ENCODE assay signal across 13 mouse cellular contexts in genomic region chr1:160287058-160287645, GRCm38 (mm10).
DNase-seq lines count a peak whose midpoint lies in the region; ATAC-seq lines count a peak whose summit lies in the region.
"Had no signal": no experiment of that assay in that cellular context is flagged by ENCODE, and none has a peak within 500 bp of the region (broad histone marks: within the 10 kb centered on the region; RNA-seq: fewer than 3 reads in every experiment).

No protein-coding gene starts in this region.

- H3K36me3 ChIP-seq in midbrain, embryonic 12.5 days: no peaks in the 10 kb centered on the region
- H3K36me3 ChIP-seq in midbrain, embryonic 11.5 days (ENCODE audit: control insufficient read depth, insufficient read depth, low read length): no peaks in the 10 kb centered on the region
- H3K36me3 ChIP-seq in forebrain, embryonic 14.5 days (ENCODE audit: control insufficient read depth, insufficient read depth, low read length): no peaks in the 10 kb centered on the region
- no peaks in the 10 kb centered on the region for H3K36me3 ChIP-seq in hindbrain, embryonic 14.5 days (replicated peaks; ENCODE audit: control insufficient read depth, insufficient read depth)
- H3K36me3 ChIP-seq in neural tube, embryonic 14.5 days (ENCODE audit: control insufficient read depth, insufficient read depth, low read length): no peaks in the 10 kb centered on the region
- no peaks in the 10 kb centered on the region for H3K36me3 ChIP-seq in kidney, embryonic 15.5 days
- H3K36me3 ChIP-seq: embryonic facial prominence, embryonic 12.5 days; liver, embryonic 12.5 days had no signal

- 69% methylated on average over 5 of the region's 5 CpGs for WGBS in midbrain, embryonic 12.5 days
- 65% methylated on average over 5 of the region's 5 CpGs for WGBS in midbrain, embryonic 11.5 days
- WGBS in forebrain, embryonic 14.5 days: 49% methylated on average over 5 of the region's 5 CpGs
- WGBS in hindbrain, embryonic 14.5 days: 38% methylated on average over 5 of the region's 5 CpGs
- WGBS in neural tube, embryonic 14.5 days: 48% methylated on average over 5 of the region's 5 CpGs
- 69% methylated on average over 5 of the region's 5 CpGs for WGBS in kidney, embryonic 15.5 days

- no peak for DNase-seq in midbrain, embryonic 11.5 days (ENCODE audit: low spot score, missing footprints)
- peak; percentile 86 for DNase-seq in forebrain, embryonic 14.5 days (ENCODE audit: low spot score)
- no peak for DNase-seq in hindbrain, embryonic 14.5 days (ENCODE audit: low spot score)
- DNase-seq in testis, postnatal 14 days (ENCODE audit: low spot score): no peak
- no peak for DNase-seq in adrenal gland, postnatal 36 days
- DNase-seq: heart, postnatal 10 days; kidney, adult 18-20 months had no signal

- no peak overlapping the region for H3K4me3 ChIP-seq in midbrain, embryonic 12.5 days
- no peak overlapping the region for H3K4me3 ChIP-seq in midbrain, embryonic 11.5 days (ENCODE audit: low read depth, low read length)
- no peak overlapping the region for H3K4me3 ChIP-seq in forebrain, embryonic 14.5 days (ENCODE audit: low read depth, low read length)
- H3K4me3 ChIP-seq in hindbrain, embryonic 14.5 days (replicated peaks; ENCODE audit: low read length): no peak overlapping the region
- no peak overlapping the region for H3K4me3 ChIP-seq in neural tube, embryonic 14.5 days (ENCODE audit: low read depth, low read length)
- H3K4me3 ChIP-seq in kidney, embryonic 15.5 days (replicated peaks): no peak overlapping the region
- H3K4me3 ChIP-seq: embryonic facial prominence, embryonic 12.5 days; liver, embryonic 12.5 days had no signal

- H3K27ac ChIP-seq in midbrain, embryonic 12.5 days (replicated peaks): peak overlapping the region; percentile 63
- no peak overlapping the region for H3K27ac ChIP-seq in midbrain, embryonic 11.5 days (ENCODE audit: low read depth, low read length)
- peak overlapping the region; percentile 92 for H3K27ac ChIP-seq in forebrain, embryonic 14.5 days (ENCODE audit: low read depth, low read length)
- H3K27ac ChIP-seq in hindbrain, embryonic 14.5 days: peak overlapping the region; percentile 82
- H3K27ac ChIP-seq in neural tube, embryonic 14.5 days (ENCODE audit: low read depth, low read length): peak overlapping the region; percentile 64; the same call in 1 of the 2 replicates
- H3K27ac ChIP-seq in kidney, embryonic 15.5 days: no peak overlapping the region
- H3K27ac ChIP-seq: embryonic facial prominence, embryonic 12.5 days; liver, embryonic 12.5 days had no signal

- ATAC-seq in midbrain, embryonic 12.5 days (ENCODE audit: low FRiP score, low read depth): peak; percentile 67
- ATAC-seq in midbrain, embryonic 11.5 days (ENCODE audit: low FRiP score): no peak
- ATAC-seq in forebrain, embryonic 14.5 days: peak; percentile 80
- peak; percentile 80; the same call in 1 of the 2 replicates for ATAC-seq in hindbrain, embryonic 14.5 days (ENCODE audit: low FRiP score)
- ATAC-seq in neural tube, embryonic 14.5 days (ENCODE audit: low read depth): peak; percentile 68
- ATAC-seq in kidney, embryonic 15.5 days (replicated peaks; ENCODE audit: low FRiP score): no peak
- ATAC-seq: liver, embryonic 12.5 days; lung, postnatal 0 days had no signal

- no peaks in the 10 kb centered on the region for H3K9me3 ChIP-seq in midbrain, embryonic 12.5 days
- no peaks in the 10 kb centered on the region for H3K9me3 ChIP-seq in midbrain, embryonic 11.5 days (ENCODE audit: control insufficient read depth, low read length)
- H3K9me3 ChIP-seq in forebrain, embryonic 14.5 days (replicated peaks; ENCODE audit: control insufficient read depth, low read length): no peaks in the 10 kb centered on the region
- no peaks in the 10 kb centered on the region for H3K9me3 ChIP-seq in hindbrain, embryonic 14.5 days (ENCODE audit: control insufficient read depth, low read length)
- no peaks in the 10 kb centered on the region for H3K9me3 ChIP-seq in neural tube, embryonic 14.5 days (ENCODE audit: control insufficient read depth, low read length)
- H3K9me3 ChIP-seq in kidney, embryonic 15.5 days (replicated peaks): no peaks in the 10 kb centered on the region
- H3K9me3 ChIP-seq: embryonic facial prominence, embryonic 12.5 days; liver, embryonic 12.5 days had no signal

- H3K4me2 ChIP-seq in midbrain, embryonic 12.5 days (replicated peaks): no peak overlapping the region
- H3K4me2 ChIP-seq in midbrain, embryonic 11.5 days: no peak overlapping the region
- H3K4me2 ChIP-seq in forebrain, embryonic 14.5 days (ENCODE audit: low read length): peak overlapping the region; percentile 30
- H3K4me2 ChIP-seq in hindbrain, embryonic 14.5 days (replicated peaks): peak overlapping the region; percentile 32
- H3K4me2 ChIP-seq in neural tube, embryonic 14.5 days (ENCODE audit: low read depth, low read length): no peak overlapping the region
- no peak overlapping the region for H3K4me2 ChIP-seq in kidney, embryonic 15.5 days
- H3K4me2 ChIP-seq: embryonic facial prominence, embryonic 12.5 days; liver, embryonic 12.5 days had no signal

- no peak overlapping the region for H3K9ac ChIP-seq in midbrain, embryonic 12.5 days (replicated peaks)
- H3K9ac ChIP-seq in midbrain, embryonic 11.5 days (ENCODE audit: low read length): no peak overlapping the region
- H3K9ac ChIP-seq in forebrain, embryonic 14.5 days (ENCODE audit: low read length): peak overlapping the region; percentile 32; the same call in 1 of the 2 replicates
- peak overlapping the region; percentile 42; the same call in 1 of the 2 replicates for H3K9ac ChIP-seq in hindbrain, embryonic 14.5 days
- peak overlapping the region; percentile 8; the same call in 1 of the 2 replicates for H3K9ac ChIP-seq in neural tube, embryonic 14.5 days (replicated peaks; ENCODE audit: low read depth, low read length)
- no peak overlapping the region for H3K9ac ChIP-seq in kidney, embryonic 15.5 days
- H3K9ac ChIP-seq: embryonic facial prominence, embryonic 12.5 days; liver, embryonic 12.5 days had no signal

- peaks cover 10% of the 10 kb centered on the region for H3K4me1 ChIP-seq in midbrain, embryonic 12.5 days
- H3K4me1 ChIP-seq in midbrain, embryonic 11.5 days (ENCODE audit: control insufficient read depth, insufficient read depth, low read length): no peaks in the 10 kb centered on the region; the same call in 1 of the 2 replicates
- peaks cover 12% of the 10 kb centered on the region for H3K4me1 ChIP-seq in forebrain, embryonic 14.5 days (ENCODE audit: control insufficient read depth, insufficient read depth, low read length)
- peaks cover 13% of the 10 kb centered on the region for H3K4me1 ChIP-seq in hindbrain, embryonic 14.5 days (replicated peaks; ENCODE audit: control insufficient read depth, insufficient read depth, low read length)
- H3K4me1 ChIP-seq in neural tube, embryonic 14.5 days (ENCODE audit: control insufficient read depth, insufficient read depth, low read length): no peaks in the 10 kb centered on the region
- H3K4me1 ChIP-seq in kidney, embryonic 15.5 days: 0 out of 2 replicates have a peak, but pooled peaks cover 3% of the 10 kb centered on the region

- H3K27me3 ChIP-seq in midbrain, embryonic 12.5 days: no peaks in the 10 kb centered on the region
- no peaks in the 10 kb centered on the region for H3K27me3 ChIP-seq in midbrain, embryonic 11.5 days (ENCODE audit: control insufficient read depth, insufficient read depth, low read length)
- H3K27me3 ChIP-seq in forebrain, embryonic 14.5 days (replicated peaks; ENCODE audit: control insufficient read depth, insufficient read depth, low read length): no peaks in the 10 kb centered on the region
- H3K27me3 ChIP-seq in hindbrain, embryonic 14.5 days (ENCODE audit: control insufficient read depth, insufficient read depth, low read length): no peaks in the 10 kb centered on the region
- no peaks in the 10 kb centered on the region for H3K27me3 ChIP-seq in neural tube, embryonic 14.5 days (ENCODE audit: control insufficient read depth, insufficient read depth, low read length)
- no peaks in the 10 kb centered on the region for H3K27me3 ChIP-seq in kidney, embryonic 15.5 days
- H3K27me3 ChIP-seq: embryonic facial prominence, embryonic 12.5 days; liver, embryonic 12.5 days had no signal

Comparison
In these comparisons a context has a peak if more than half of its experiments do, and no peak if none do; other contexts are left out.
1. ATAC-seq: peak in midbrain, embryonic 12.5 days (single experiment), forebrain, embryonic 14.5 days (single experiment), hindbrain, embryonic 14.5 days (single experiment) and neural tube, embryonic 14.5 days (single experiment); none in midbrain, embryonic 11.5 days (single experiment) and kidney, embryonic 15.5 days (single experiment).
2. H3K27ac ChIP-seq: peak in midbrain, embryonic 12.5 days (single experiment), forebrain, embryonic 14.5 days (single experiment), hindbrain, embryonic 14.5 days (single experiment) and neural tube, embryonic 14.5 days (single experiment); none in midbrain, embryonic 11.5 days (single experiment) and kidney, embryonic 15.5 days (single experiment).
3. H3K4me2 ChIP-seq: peak in forebrain, embryonic 14.5 days (single experiment) and hindbrain, embryonic 14.5 days (single experiment); none in midbrain, embryonic 12.5 days (single experiment), midbrain, embryonic 11.5 days (single experiment), neural tube, embryonic 14.5 days (single experiment) and kidney, embryonic 15.5 days (single experiment).
4. H3K9ac ChIP-seq: peak in forebrain, embryonic 14.5 days (single experiment), hindbrain, embryonic 14.5 days (single experiment) and neural tube, embryonic 14.5 days (single experiment); none in midbrain, embryonic 12.5 days (single experiment), midbrain, embryonic 11.5 days (single experiment) and kidney, embryonic 15.5 days (single experiment).